In genomic region chr2:156488166-156488814, GRCm38 (mm10) we compare ENCODE assay signal across 7 mouse cellular contexts. TPM values are rescaled to one million over a fixed set of nuclear protein-coding genes. Genes with fewer than 3 reads are reported as not detected.
DNase-seq lines count a peak whose midpoint lies in the region; ATAC-seq lines count a peak whose summit lies in the region.

No protein-coding gene starts in this region.

- ATAC-seq in heart, embryonic 13.5 days (ENCODE audit: extremely low read depth, insufficient number of reproducible peaks, low FRiP score, low TSS enrichment): no peak
- no peak for ATAC-seq in granulocyte monocyte progenitor cell, adult 5-6 weeks (replicated peaks; ENCODE audit: poor library complexity, severe bottlenecking)

- 75% methylated on average over 8 of the region's 8 CpGs for WGBS in heart, embryonic 13.5 days

- no peak overlapping the region for H3K4me2 ChIP-seq in heart, embryonic 13.5 days

- peaks cover 35% of the 10 kb centered on the region for H3K4me1 ChIP-seq in heart, embryonic 13.5 days

- H3K27me3 ChIP-seq in heart, embryonic 13.5 days (replicated peaks): peaks cover 4% of the 10 kb centered on the region; the same call in 1 of the 2 replicates

- peak overlapping the region; percentile 33; the same call in 1 of the 2 replicates for H3K9ac ChIP-seq in heart, embryonic 13.5 days

- no peaks in the 10 kb centered on the region for H3K36me3 ChIP-seq in heart, embryonic 13.5 days

- peak; percentile 40 for DNase-seq in left cerebral cortex, postnatal 4 days
- DNase-seq in left cerebral cortex, postnatal 10 days (ENCODE audit: extremely low spot score in 1 of 2, low spot score in 2 of 2): no peak
- peak; percentile 34 for DNase-seq in adrenal gland, adult 8-10 months
- DNase-seq in cerebellum, adult 8-10 months: peak; percentile 69
- DNase-seq in layer of hippocampus, adult 9-11 months: no peak

- intact Hi-C loops in left cerebral cortex, postnatal 4 days (cut with DNase I): no loop called here
- intact Hi-C loops in left cerebral cortex, postnatal 10 days (cut with DNase I): no loop called here

- H3K4me3 ChIP-seq in heart, embryonic 13.5 days: no peak overlapping the region

- H3K9me3 ChIP-seq in heart, embryonic 13.5 days: no peaks in the 10 kb centered on the region

- 0 out of 2 replicates have a peak overlapping the region, but pooled peaks have one; percentile 20 for H3K27ac ChIP-seq in heart, embryonic 13.5 days (replicated peaks)

RNA-seq across cellular contexts. Expression of gene Aar2, which starts 59.1 kb away (rescaled TPM):
- total RNA-seq in left cerebral cortex, postnatal 4 days (2021): 10 to 100 TPM; 28.6 to 33.2 TPM
- 10 to 100 TPM; 33.8 to 35.9 TPM for total RNA-seq in left cerebral cortex, postnatal 10 days (2021)
- total RNA-seq in adrenal gland, adult 8-10 months (2022): 10 to 100 TPM; 38.9 to 51.9 (median 47.2) TPM
- 22.4 and 22.9 TPM in 2 replicates for polyA plus RNA-seq in heart, embryonic 13.5 days (2015; fragmentation: Nextera tagmentation; extraction: Ambion mirVana)
- total RNA-seq in granulocyte monocyte progenitor cell, adult 5-6 weeks (2014; fragmentation: Nextera tagmentation): 15.2 and 16.6 TPM in 2 replicates
- 10.9 and 13.3 TPM in 2 replicates for total RNA-seq in granulocyte monocyte progenitor cell, adult 5-6 weeks (2017)

Comparison
In these comparisons a context has a peak if more than half of its experiments do, and no peak if none do; other contexts are left out.
1. DNase-seq: peak in left cerebral cortex, postnatal 4 days (single experiment), adrenal gland, adult 8-10 months (single experiment) and cerebellum, adult 8-10 months (single experiment); none in left cerebral cortex, postnatal 10 days (0 of 2) and layer of hippocampus, adult 9-11 months (single experiment).